Mouse (Mus musculus) MEL (cell line): ENCODE measurements around the gene Dlec1. TPM values are rescaled to one million over a fixed set of nuclear protein-coding genes. Genes with fewer than 3 reads are reported as not detected.

Experiments used
- DNase-seq: peaks from one replicate; pipeline ENCODE4 v3.0.0; 2011; ENCODE audit warnings: low read depth, low spot score
- H3K27ac ChIP-seq: 2 replicates; pipeline ENCODE4 v1.5.1; 2012; ENCODE audit warnings: low read depth, mild to moderate bottlenecking, control low read depth, low read length, moderate library complexity; ENCODE audit not compliant: control insufficient read depth
- H3K27me3 ChIP-seq, 2 experiments: fragments of 150-350 bp in 1 of 2; sonication (generic) in 1 of 2; 2 replicates each; pipeline ENCODE4 v1.6.1; 2012; ENCODE audit warnings: low read length in 2 of 2, mild to moderate bottlenecking in 2 of 2, improper control_type of control experiment in 1 of 2, moderate library complexity in 1 of 2; ENCODE audit not compliant: insufficient read depth in 2 of 2, control insufficient read depth in 1 of 2
- H3K36me3 ChIP-seq, 2 experiments: 2 replicates each; pipeline ENCODE4 v1.6.1; 2012 to 2014; ENCODE audit warnings: low read length in 2 of 2, improper control_type of control experiment in 1 of 2, inconsistent platforms in 1 of 2, mild to moderate bottlenecking in 1 of 2; ENCODE audit not compliant: insufficient read depth in 2 of 2, control insufficient read depth in 1 of 2
- H3K4me1 ChIP-seq, 2 experiments: fragments of 150-350 bp in 1 of 2; sonication (generic) in 1 of 2; 2 replicates each; pipeline ENCODE4 v1.6.1; 2012; ENCODE audit warnings: low read length in 2 of 2, improper control_type of control experiment in 1 of 2, mild to moderate bottlenecking in 1 of 2; ENCODE audit not compliant: insufficient read depth in 2 of 2, control insufficient read depth in 1 of 2
- H3K4me3 ChIP-seq, 2 experiments: fragments of 150-350 bp in 1 of 2; sonication (generic) in 1 of 2; 2 replicates each; pipeline ENCODE4 v1.5.1; 2012; ENCODE audit warnings: low read depth in 2 of 2, low read length in 2 of 2, mild to moderate bottlenecking in 2 of 2, moderate library complexity in 2 of 2, control low read depth in 1 of 2, improper control_type of control experiment in 1 of 2; ENCODE audit not compliant: control insufficient read depth in 1 of 2, insufficient read depth in 1 of 2
- H3K79me2 ChIP-seq: 2 replicates; pipeline ENCODE4 v1.6.1; 2012; ENCODE audit warnings: mild to moderate bottlenecking, low read length, moderate library complexity; ENCODE audit not compliant: control insufficient read depth, poor library complexity, insufficient read depth
- H3K9ac ChIP-seq: 2 replicates; pipeline ENCODE4 v1.6.1; 2012; ENCODE audit warnings: low read depth, mild to moderate bottlenecking, control low read depth, low read length, moderate library complexity; ENCODE audit not compliant: control insufficient read depth, poor library complexity, severe bottlenecking
- H3K9me3 ChIP-seq: fragments of 150-350 bp; sonication (generic); replicated peaks from 2 replicates; pipeline ENCODE4 v1.6.1; 2012; ENCODE audit warnings: mild to moderate bottlenecking, low read length, improper control_type of control experiment, moderate library complexity; ENCODE audit not compliant: insufficient read depth
- CTCF ChIP-seq, 3 experiments: IDR thresholded peaks in 2 of 3; conservative IDR thresholded peaks in 1 of 3; 2 replicates each; pipeline ENCODE4 v1.5.1; 2011 to 2012; ENCODE audit warnings: low read length in 3 of 3, low read depth in 2 of 3, mild to moderate bottlenecking in 2 of 3, improper control_type of control experiment in 1 of 3, inconsistent platforms in 1 of 3, mixed read lengths in 1 of 3, moderate library complexity in 1 of 3; ENCODE audit not compliant: control insufficient read depth in 1 of 3, insufficient read depth in 1 of 3, poor library complexity in 1 of 3, severe bottlenecking in 1 of 3
- GABPA ChIP-seq: IDR thresholded peaks from 2 replicates; pipeline ENCODE4 v1.6.1; 2012; ENCODE audit warnings: low read depth, mild to moderate bottlenecking, inconsistent platforms, low read length, improper control_type of control experiment, moderate library complexity
- GATA1 ChIP-seq: IDR thresholded peaks from 2 replicates; pipeline ENCODE4 v1.6.1; 2011; ENCODE audit warnings: low read depth, low read length, improper control_type of control experiment
- HCFC1 ChIP-seq: IDR thresholded peaks from 2 replicates; pipeline ENCODE4 v1.6.1; 2012; ENCODE audit warnings: low read depth, mild to moderate bottlenecking, inconsistent platforms, low read length, improper control_type of control experiment, moderate library complexity
- JUND ChIP-seq: IDR thresholded peaks from 2 replicates; pipeline ENCODE4 v1.6.1; 2011; ENCODE audit warnings: low read depth, mild to moderate bottlenecking, improper control_type of control experiment, low read length
- MAZ ChIP-seq: IDR thresholded peaks from 2 replicates; pipeline ENCODE4 v1.6.1; 2012; ENCODE audit warnings: low read depth, mild to moderate bottlenecking, inconsistent platforms, low read length, improper control_type of control experiment
- MYC ChIP-seq: IDR thresholded peaks from 2 replicates; pipeline ENCODE4 v1.6.1; 2011; ENCODE audit warnings: low read depth, mild to moderate bottlenecking, low read length, improper control_type of control experiment, moderate library complexity
- NRF1 ChIP-seq: IDR thresholded peaks from 2 replicates; pipeline ENCODE4 v1.6.1; 2014; ENCODE audit warnings: low read depth, mild to moderate bottlenecking, inconsistent platforms, low read length, improper control_type of control experiment, moderate library complexity; ENCODE audit not compliant: poor library complexity, insufficient read depth, severe bottlenecking
- POLR2AphosphoS2 ChIP-seq: IDR thresholded peaks from 2 replicates; pipeline ENCODE4 v1.6.1; 2011; ENCODE audit warnings: low read length, improper control_type of control experiment
- RAD21 ChIP-seq: IDR thresholded peaks from 2 replicates; pipeline ENCODE4 v1.6.1; 2011; ENCODE audit warnings: mild to moderate bottlenecking, low read depth, low read length, improper control_type of control experiment
- RCOR1 ChIP-seq: IDR thresholded peaks from 2 replicates; pipeline ENCODE4 v1.6.1; 2012; ENCODE audit warnings: low read depth, mild to moderate bottlenecking, inconsistent platforms, low read length, improper control_type of control experiment
- SMC3 ChIP-seq: IDR thresholded peaks from 2 replicates; pipeline ENCODE4 v1.6.1; 2011; ENCODE audit warnings: low read depth, low read length, improper control_type of control experiment
- TCF12 ChIP-seq: IDR thresholded peaks from 2 replicates; pipeline ENCODE4 v1.6.1; 2014; ENCODE audit warnings: low read depth, mild to moderate bottlenecking, inconsistent platforms, low read length, improper control_type of control experiment, moderate library complexity
- UBTF ChIP-seq: IDR thresholded peaks from 2 replicates; pipeline ENCODE4 v1.6.1; 2012; ENCODE audit warnings: low read depth, mild to moderate bottlenecking, inconsistent platforms, low read length, improper control_type of control experiment, moderate library complexity, borderline replicate concordance; ENCODE audit not compliant: insufficient read depth
- ZKSCAN1 ChIP-seq: IDR thresholded peaks from 2 replicates; pipeline ENCODE4 v1.6.1; 2012; ENCODE audit warnings: low read depth, mild to moderate bottlenecking, inconsistent platforms, low read length, improper control_type of control experiment, moderate library complexity
- ZMIZ1 ChIP-seq: IDR thresholded peaks from 2 replicates; pipeline ENCODE4 v1.6.1; 2012; ENCODE audit warnings: low read depth, mild to moderate bottlenecking, inconsistent platforms, low read length, improper control_type of control experiment, moderate library complexity
- ZNF384 ChIP-seq: IDR thresholded peaks from 2 replicates; pipeline ENCODE4 v1.6.1; 2012; ENCODE audit warnings: low read depth, mild to moderate bottlenecking, inconsistent platforms, low read length, improper control_type of control experiment
- polyA plus RNA-seq, 2 experiments: library from polyadenylated mRNA; stranded (reverse) in 1 of 2; unstranded in 1 of 2; fragments of >175 nt in 1 of 2; fragments of >200 nt in 1 of 2; gene quantifications; 2 replicates each; pipeline versions ENCODE4 v1.2.1 to v1.2.4; 2012; ENCODE audit warnings: low replicate concordance in 2 of 2, low read depth in 1 of 2; ENCODE audit not compliant: insufficient read length in 2 of 2, insufficient read depth in 1 of 2, missing spikeins in 1 of 2
- total RNA-seq: library from RNA; depleted of rRNA; stranded (reverse); fragments of 300-350 nt; gene quantifications from 2 replicates; pipeline ENCODE4 v1.2.3, GENCODE M21; 2012

Dlec1 gene
- total and polyA plus RNA-seq, 3 experiments = 0.22 TPM; not detected in 2

- no peaks in the 10 kb centered on the region for H3K27me3 ChIP-seq
- H3K36me3 ChIP-seq = peaks cover 0 to 4% of the 10 kb centered on the region in 2 experiments; a peak in 2 of 4 replicates
- H3K79me2 ChIP-seq = no peaks in the 10 kb centered on the region
- no peaks in the 10 kb centered on the region for H3K9me3 ChIP-seq
- H3K4me3 ChIP-seq = no peak overlapping the region
- no peak overlapping the region for H3K27ac ChIP-seq
- no peak for DNase-seq
- H3K9ac ChIP-seq = no peak overlapping the region
- TF ChIP-seq POLR2AphosphoS2 (no peak), NRF1 (no peak), JUND (no peak), ZMIZ1 (no peak), ZNF384 (no peak), SMC3 (no peak), TCF12 (no peak)
- peaks cover 0 to 14% of the 10 kb centered on the region in 2 experiments; a peak in 3 of 4 replicates for H3K4me1 ChIP-seq
These were observed 34.0 kb upstream of the Dlec1 start for GRCm38 (mm10) chr9:119068266-119068665.

- H3K4me3 ChIP-seq = no peak overlapping the region
- no peak for DNase-seq
- no peaks in the 10 kb centered on the region for H3K27me3 ChIP-seq
- TF ChIP-seq HCFC1 = no peak
- no peak for TF ChIP-seq MYC
- no peak for TF ChIP-seq ZKSCAN1
- TF ChIP-seq ZNF384 = no peak
- TF ChIP-seq GABPA = no peak
- no peak for TF ChIP-seq MAZ
- TF ChIP-seq, all 39 proteins: peak for 0
- H3K36me3 ChIP-seq = no peaks in the 10 kb centered on the region
- H3K79me2 ChIP-seq = no peaks in the 10 kb centered on the region
- H3K9me3 ChIP-seq = no peaks in the 10 kb centered on the region
- H3K27ac ChIP-seq = no peak overlapping the region
- no peaks in the 10 kb centered on the region for H3K4me1 ChIP-seq
- no peak overlapping the region for H3K9ac ChIP-seq
These were observed 32.0 kb upstream of the Dlec1 start for GRCm38 (mm10) chr9:119070173-119070825.

- DNase-seq = no peak
- no peaks in the 10 kb centered on the region for H3K79me2 ChIP-seq
- H3K27ac ChIP-seq = no peak overlapping the region
- H3K36me3 ChIP-seq = no peaks in the 10 kb centered on the region
- no peaks in the 10 kb centered on the region for H3K4me1 ChIP-seq
- TF ChIP-seq CTCF (IDR thresholded peaks at IDR 0.05 in 2 of 3, conservative IDR thresholded peaks at IDR 0.05 in 1 of 3; ENCODE audit: control insufficient read depth in 1 of 3, insufficient read depth in 1 of 3, low read depth in 2 of 3, low read length in 3 of 3, poor library complexity in 1 of 3, severe bottlenecking in 1 of 3) (no peak), UBTF (no peak), RAD21 (no peak), TCF12 (no peak), GATA1 (no peak), RCOR1 (no peak), ZMIZ1 (no peak)
- TF ChIP-seq, all 39 proteins: peak for 0
- no peaks in the 10 kb centered on the region for H3K9me3 ChIP-seq
- H3K4me3 ChIP-seq = no peak overlapping the region
- no peak overlapping the region for H3K9ac ChIP-seq
- H3K27me3 ChIP-seq = no peaks in the 10 kb centered on the region
These were observed 30.5 kb upstream of the Dlec1 start for GRCm38 (mm10) chr9:119071786-119072185.
